Mouse (Mus musculus) embryonic fibroblast, embryonic 13.5 days (primary cell): ENCODE measurements around the gene C2cd2l. TPM values are rescaled to one million over a fixed set of nuclear protein-coding genes. Genes with fewer than 3 reads are reported as not detected.

Experiments used
- H3K27ac ChIP-seq: 2 replicates; pipeline ENCODE4 v1.5.1; 2012; ENCODE audit warnings: low read length, control low read depth, inconsistent platforms; ENCODE audit not compliant: insufficient read depth
- H3K4me1 ChIP-seq: 2 replicates; pipeline ENCODE4 v1.6.1; 2011; ENCODE audit warnings: low read length; ENCODE audit not compliant: control insufficient read depth, insufficient read depth
- H3K4me3 ChIP-seq: 2 replicates; pipeline ENCODE4 v1.5.1; 2011; ENCODE audit warnings: mild to moderate bottlenecking, control low read depth, low read length; ENCODE audit not compliant: insufficient read depth
- CTCF ChIP-seq: IDR thresholded peaks from 2 replicates; pipeline ENCODE4 v1.5.1; 2011; ENCODE audit warnings: mild to moderate bottlenecking, control low read depth, low read length, moderate library complexity, borderline replicate concordance; ENCODE audit not compliant: insufficient read depth
- POLR2A ChIP-seq: IDR thresholded peaks from 2 replicates; pipeline ENCODE4 v1.6.1; 2011; ENCODE audit warnings: low read depth, mild to moderate bottlenecking, control low read depth, low read length, moderate library complexity
- polyA plus RNA-seq: library from polyadenylated mRNA; stranded (reverse); fragments of >200 nt; gene quantifications from 2 replicates; pipeline ENCODE4 v1.2.4, GENCODE M21; 2011; ENCODE audit warnings: low read depth; ENCODE audit not compliant: missing spikeins, insufficient read length

The C2cd2l gene
- polyA plus RNA-seq, 1 experiment: 9.4 TPM

DNA sequence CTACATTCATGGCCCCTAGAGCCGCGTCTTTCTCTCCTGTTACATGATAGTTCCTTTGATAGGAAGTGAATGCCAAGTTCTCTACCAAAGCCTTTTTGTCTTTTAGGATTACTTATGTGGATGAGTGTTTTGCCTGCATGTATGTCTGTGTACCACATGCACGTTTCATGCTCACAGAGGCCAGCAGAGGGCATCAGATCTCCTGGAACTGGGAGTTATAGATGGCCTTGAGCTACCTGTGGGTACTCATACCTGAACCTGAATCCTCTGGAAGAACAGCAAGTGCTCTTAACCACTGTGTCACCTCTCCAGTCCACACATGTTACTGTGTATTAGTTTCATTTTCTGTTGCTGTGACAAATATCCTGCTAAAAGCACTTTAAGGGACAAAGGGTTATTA is 27.6 kb downstream of the C2cd2l start:
- TF ChIP-seq POLR2A (no peak), CTCF (peak; percentile 45; the same call in 1 of the 2 replicates)

DNA sequence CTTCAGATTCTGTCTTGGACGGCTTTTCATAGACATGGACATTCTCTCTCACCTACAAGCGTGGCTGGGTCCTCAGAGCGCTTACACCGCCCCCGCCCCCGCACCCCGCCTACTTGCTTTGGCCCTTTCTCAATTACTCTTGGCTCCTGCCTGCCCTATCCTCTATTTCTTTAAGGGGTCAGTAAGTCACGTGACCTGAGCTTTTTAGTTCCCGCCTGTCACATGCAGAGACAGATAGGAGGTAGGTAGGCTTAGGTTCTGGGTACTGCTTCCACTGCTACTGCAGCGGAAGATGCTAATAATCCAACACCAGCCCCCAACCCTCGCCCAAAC is 31.2 kb downstream of the C2cd2l start:
- TF ChIP-seq POLR2A (no peak), CTCF (no peak)

More for the DNA sequence above, 27.6 kb downstream of the C2cd2l start:
- Histone ChIP-seq H3K4me1 (no peaks in the 10 kb centered on the region), H3K4me3 (no peak overlapping the region), H3K27ac (no peak overlapping the region)

DNA sequence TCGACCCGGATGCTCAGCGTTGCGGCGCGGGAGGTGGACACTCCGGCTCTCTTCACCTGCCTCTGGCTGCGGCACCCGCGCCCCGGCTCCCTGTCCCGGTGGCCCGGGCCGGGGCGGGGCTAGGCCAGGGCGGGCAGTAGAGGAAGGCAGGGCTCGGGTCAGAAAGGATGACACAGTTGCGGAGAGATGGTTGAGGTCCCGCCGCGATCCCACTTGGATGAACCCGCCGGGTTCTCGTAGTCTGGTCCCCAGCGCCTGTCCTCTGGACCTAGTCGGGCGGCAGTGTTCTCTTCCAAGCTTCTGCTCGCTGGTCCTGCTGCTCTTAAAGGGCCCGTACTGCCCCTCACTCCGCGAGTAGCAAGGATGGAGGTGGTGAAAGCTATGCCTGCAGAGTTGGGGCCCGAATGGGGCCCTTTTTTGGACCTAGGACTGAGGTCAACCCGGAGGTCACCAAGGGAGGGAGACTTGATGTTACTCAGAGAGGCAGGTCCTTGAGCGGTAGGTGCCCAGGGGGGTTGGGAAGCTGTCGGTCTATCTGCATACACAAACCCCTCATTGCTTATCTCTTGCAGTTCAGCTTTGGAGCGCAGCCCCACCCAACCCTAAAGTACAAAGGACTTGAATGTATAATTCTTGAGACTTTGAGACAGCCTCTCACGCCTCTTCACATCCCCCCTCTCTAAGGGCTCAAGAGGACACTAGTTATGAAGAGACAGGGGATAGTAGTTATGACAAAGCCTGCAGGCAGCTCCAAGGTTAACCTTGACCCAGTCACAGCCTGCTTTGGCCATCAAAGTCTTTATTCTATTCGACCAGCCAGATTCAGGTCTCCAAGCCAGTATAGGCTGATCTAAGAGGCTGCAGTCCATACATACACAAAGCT is 31.8 kb downstream of the C2cd2l start, which contains the start of gene Abcg4:
Gene Abcg4, minus strand, starts transcription at position 540 of the 883 bp plus-strand sequence.
- Histone ChIP-seq H3K4me3 (peak within 1 kb of the TSS; percentile 13), H3K27ac (no peak within 1 kb of the TSS), H3K4me1 (no peaks in the 10 kb centered on the region)
- TF ChIP-seq POLR2A (no peak), CTCF (no peak)

More for the DNA sequence above, 31.2 kb downstream of the C2cd2l start:
- Histone ChIP-seq H3K4me1 (no peaks in the 10 kb centered on the region), H3K27ac (no peak overlapping the region), H3K4me3 (no peak overlapping the region)

DNA sequence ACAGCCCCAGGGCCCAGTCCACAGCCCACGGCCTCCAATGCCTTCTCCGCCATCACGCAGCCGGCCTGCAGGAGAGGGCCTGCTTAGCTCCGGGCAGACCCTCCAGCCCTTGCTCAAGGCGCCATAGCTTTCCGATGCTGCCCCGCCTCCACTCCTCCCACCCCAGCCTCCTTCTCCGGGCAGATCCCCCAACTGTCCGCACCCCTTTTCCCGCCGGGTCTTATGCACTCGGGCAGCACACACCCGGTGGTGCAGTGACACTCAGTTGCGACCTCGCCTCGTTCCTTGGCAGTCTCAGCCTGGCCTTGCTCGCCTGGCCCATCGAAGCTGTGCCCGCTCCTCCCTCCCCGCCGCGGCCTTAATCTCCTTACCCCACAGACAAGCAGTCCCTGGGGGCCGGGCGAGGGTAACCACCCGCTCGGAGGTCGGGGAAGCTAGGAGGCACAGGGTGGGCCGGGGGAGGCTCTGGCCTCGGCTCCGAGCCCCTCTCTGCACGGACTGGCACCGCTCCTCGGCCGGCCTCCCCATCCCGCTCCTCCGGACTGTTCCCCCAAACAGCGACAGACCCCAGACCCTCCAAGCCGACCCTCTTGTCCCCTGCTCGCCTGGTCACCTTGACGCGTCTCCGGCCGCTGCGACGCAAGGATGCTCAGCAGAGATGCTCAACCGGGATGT is 32.5 kb downstream of the C2cd2l start:
- H3K4me3 ChIP-seq: peak overlapping the region; percentile 13
- TF ChIP-seq POLR2A (no peak), CTCF (no peak)
- no peaks in the 10 kb centered on the region for H3K4me1 ChIP-seq
- H3K27ac ChIP-seq: no peak overlapping the region

DNA sequence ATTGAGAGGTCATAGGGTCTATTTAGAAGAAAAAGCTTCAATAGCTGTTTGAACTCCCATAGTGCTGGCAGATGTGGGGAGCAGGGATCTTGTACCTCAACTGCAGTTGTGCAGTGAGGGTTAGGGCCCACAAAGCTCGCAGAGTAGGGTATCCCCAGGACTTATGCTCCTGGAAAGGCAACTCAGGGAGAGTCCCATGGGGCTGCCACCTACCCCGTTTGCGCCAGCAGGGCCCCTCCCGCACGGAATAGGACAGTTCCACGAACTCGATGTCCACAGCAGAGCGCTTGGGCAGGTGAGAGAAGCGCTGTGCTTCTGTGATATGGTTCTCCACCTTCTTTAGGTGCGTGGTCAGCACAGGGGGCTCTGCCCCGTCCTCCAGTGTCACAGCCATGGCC is 33.1 kb downstream of the C2cd2l start:
- H3K4me1 ChIP-seq: no peaks in the 10 kb centered on the region
- H3K4me3 ChIP-seq: no peak overlapping the region
- no peak overlapping the region for H3K27ac ChIP-seq
- no peak for TF ChIP-seq CTCF
- no peak for TF ChIP-seq POLR2A

DNA sequence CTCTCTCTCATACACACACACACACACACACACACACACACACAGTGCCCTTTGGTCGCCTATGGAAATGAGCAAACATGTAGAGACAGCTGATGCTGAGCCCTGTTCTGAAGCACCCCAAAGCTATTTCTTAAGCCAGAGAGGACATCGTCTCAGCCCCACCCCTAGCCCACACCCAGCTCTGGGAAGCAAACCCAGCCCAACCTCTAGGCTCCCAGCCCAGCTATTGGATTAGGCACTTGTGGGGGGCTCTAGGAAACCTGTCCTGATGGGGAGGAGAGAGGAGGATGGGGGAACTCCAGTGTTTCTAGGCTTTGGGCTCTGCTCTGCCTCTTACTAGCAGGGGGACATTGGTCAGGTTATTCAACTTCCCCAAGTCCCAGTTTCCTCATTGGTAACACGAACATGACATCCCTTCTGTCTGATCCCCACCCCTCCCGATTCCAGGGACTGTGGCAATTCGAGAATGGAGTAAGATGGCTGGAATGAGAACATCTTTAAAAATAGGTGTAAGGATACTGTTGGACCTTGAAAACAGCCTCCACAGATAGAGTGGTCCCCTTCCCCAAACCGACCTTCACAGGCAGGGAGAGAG is 33.7 kb downstream of the C2cd2l start:
- H3K27ac ChIP-seq: no peak overlapping the region
- TF ChIP-seq POLR2A (no peak), CTCF (no peak)
- no peaks in the 10 kb centered on the region for H3K4me1 ChIP-seq
- H3K4me3 ChIP-seq: no peak overlapping the region

DNA sequence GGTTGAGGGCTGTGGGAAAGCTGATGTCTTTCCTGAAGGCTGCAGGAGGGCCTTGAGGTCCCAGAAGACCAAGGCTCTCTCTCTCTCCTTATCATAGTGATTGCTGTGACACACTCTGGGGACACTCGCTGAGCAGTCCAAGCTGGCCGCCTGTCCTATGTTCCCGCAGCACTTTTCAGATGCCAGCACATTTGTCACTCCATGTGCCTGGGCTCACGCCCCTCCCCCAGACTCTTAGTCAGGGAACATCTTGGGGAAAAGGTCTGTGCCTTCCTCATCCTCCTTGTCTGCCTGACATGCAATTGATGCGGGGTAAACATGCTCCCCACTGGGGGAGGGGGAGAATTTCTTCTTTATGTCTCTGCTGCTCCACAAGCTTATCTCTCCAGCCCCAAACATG is 36.9 kb downstream of the C2cd2l start:
- Histone ChIP-seq H3K4me3 (no peak overlapping the region), H3K4me1 (no peaks in the 10 kb centered on the region), H3K27ac (no peak overlapping the region)
- no peak for TF ChIP-seq POLR2A
- TF ChIP-seq CTCF: no peak

DNA sequence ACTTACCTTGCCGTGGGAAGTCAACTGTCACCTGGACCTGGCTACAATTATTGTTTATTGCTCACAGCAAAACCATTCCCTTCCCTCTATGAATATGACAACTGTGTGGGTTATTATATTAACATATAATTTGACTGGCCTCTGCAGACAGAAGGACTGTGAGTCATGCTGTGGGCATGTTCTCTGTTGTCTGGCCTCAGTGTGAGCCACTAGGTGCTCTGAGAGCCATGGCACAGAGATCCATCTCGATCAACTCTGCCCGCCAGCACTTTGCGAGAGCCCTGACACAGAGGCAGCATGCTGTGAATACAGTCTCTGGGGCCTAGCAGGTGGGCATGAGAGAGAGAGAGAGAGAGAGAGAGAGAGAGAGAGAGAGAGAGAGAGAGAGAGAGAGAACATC is 50.1 kb downstream of the C2cd2l start:
- no peak for TF ChIP-seq CTCF
- no peak for TF ChIP-seq POLR2A

DNA sequence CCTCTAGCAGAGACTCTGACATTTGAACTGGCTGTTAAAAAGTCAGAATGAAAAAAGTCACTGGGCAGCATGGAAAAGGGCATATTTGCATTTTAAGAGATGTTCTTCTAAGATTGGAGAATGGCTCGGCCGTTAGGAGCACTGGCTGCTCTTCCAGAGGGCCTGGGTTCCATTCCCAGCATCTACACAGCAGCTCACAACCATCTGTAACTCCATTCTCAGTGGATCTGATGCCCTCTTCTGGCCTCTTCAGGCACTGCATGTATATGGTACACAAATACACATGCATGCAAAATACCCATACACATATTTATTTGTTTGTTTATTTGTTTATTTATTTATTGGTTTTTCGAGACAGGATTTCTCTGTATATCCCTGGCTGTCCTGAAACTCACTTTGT is 51.0 kb downstream of the C2cd2l start:
- H3K27ac ChIP-seq: no peak overlapping the region
- H3K4me1 ChIP-seq: peaks cover 5% of the 10 kb centered on the region; the same call in 1 of the 2 replicates
- TF ChIP-seq POLR2A: no peak
- TF ChIP-seq CTCF: no peak
- no peak overlapping the region for H3K4me3 ChIP-seq

More for the DNA sequence above, 50.1 kb downstream of the C2cd2l start:
- Histone ChIP-seq H3K4me3 (no peak overlapping the region), H3K4me1 (peaks cover 5% of the 10 kb centered on the region; the same call in 1 of the 2 replicates), H3K27ac (no peak overlapping the region)
